Mouse (Mus musculus) liver, postnatal 0 days (tissue): Measurements from ENCODE around the gene Kpna3. TPM values are rescaled to one million over a fixed set of nuclear protein-coding genes. Genes with fewer than 3 reads are reported as not detected.

Source experiments
- ATAC-seq: fragments of 200-750 bp; cut with Nextera tagmentation; 2 replicates; pipeline ENCODE4 v1.8.0; 2017; ENCODE audit warnings: mild to moderate bottlenecking, moderate library complexity
- DNase-seq: peaks from one replicate; pipeline ENCODE4 v3.0.0-alpha.2; 2016
- H3K27ac ChIP-seq: fragments of 300-500 bp; sonication (generic); 2 replicates; pipeline ENCODE4 v1.5.1; 2014; ENCODE audit warnings: antibody characterized with exemption, moderate library complexity, mild to moderate bottlenecking, low read depth
- H3K27me3 ChIP-seq: fragments of 300-500 bp; sonication (generic); 2 replicates; pipeline ENCODE4 v1.6.1; 2014; ENCODE audit warnings: low read length, control low read depth, mixed read lengths; ENCODE audit not compliant: insufficient read depth
- H3K36me3 ChIP-seq: fragments of 300-500 bp; sonication (generic); replicated peaks from 2 replicates; pipeline ENCODE4 v1.6.1; 2014; ENCODE audit warnings: mild to moderate bottlenecking, control low read depth, low read length, moderate library complexity, mixed read lengths; ENCODE audit not compliant: insufficient read depth
- H3K4me1 ChIP-seq: fragments of 300-500 bp; sonication (generic); 2 replicates; pipeline ENCODE4 v1.6.1; 2014; ENCODE audit warnings: antibody characterized with exemption, mild to moderate bottlenecking, control low read depth; ENCODE audit not compliant: insufficient read depth
- H3K4me2 ChIP-seq: fragments of 300-500 bp; sonication (generic); 2 replicates; pipeline ENCODE4 v1.6.1; 2014; ENCODE audit warnings: low read depth, mild to moderate bottlenecking, low read length, moderate library complexity, mixed read lengths
- H3K4me3 ChIP-seq: fragments of 300-500 bp; sonication (generic); 2 replicates; pipeline ENCODE4 v1.5.1; 2014; ENCODE audit warnings: low read depth, low read length
- H3K9ac ChIP-seq: fragments of 300-500 bp; sonication (generic); replicated peaks from 2 replicates; pipeline ENCODE4 v1.6.1; 2014; ENCODE audit warnings: mild to moderate bottlenecking, moderate library complexity
- H3K9me3 ChIP-seq: fragments of 300-500 bp; sonication (generic); 2 replicates; pipeline ENCODE4 v1.6.1; 2016; ENCODE audit warnings: mild to moderate bottlenecking, control low read depth, low read length, mixed read lengths
- CTCF ChIP-seq: sonication (generic); IDR thresholded peaks from 2 replicates; pipeline ENCODE4 v1.5.1; 2016; ENCODE audit warnings: antibody characterized with exemption, low read depth
- EP300 ChIP-seq: IDR thresholded peaks from 2 replicates; pipeline ENCODE4 v1.6.1; 2016; ENCODE audit warnings: antibody characterized with exemption, low read depth, mild to moderate bottlenecking
- WGBS: fragments of 180-500 bp; shearing (Covaris S2); extraction: QIAGEN DNeasy Blood & Tissue Kit; methylation state at CpG from one replicate; pipeline ENCODE4 v1.1.7; 2014; ENCODE audit not compliant: insufficient replicate concordance; 5-methylcytosine and 5-hydroxymethylcytosine counted together
- polyA plus RNA-seq: library from polyadenylated mRNA; unstranded; fragments of >200 nt; fragmentation: Nextera tagmentation; extraction: Ambion mirVana; gene quantifications from 2 replicates; pipeline ENCODE4 v1.2.1, GENCODE M21; 2015

The Kpna3 gene
- polyA plus RNA-seq, 1 experiment from 2014 or later, result 14.4 TPM

DNA sequence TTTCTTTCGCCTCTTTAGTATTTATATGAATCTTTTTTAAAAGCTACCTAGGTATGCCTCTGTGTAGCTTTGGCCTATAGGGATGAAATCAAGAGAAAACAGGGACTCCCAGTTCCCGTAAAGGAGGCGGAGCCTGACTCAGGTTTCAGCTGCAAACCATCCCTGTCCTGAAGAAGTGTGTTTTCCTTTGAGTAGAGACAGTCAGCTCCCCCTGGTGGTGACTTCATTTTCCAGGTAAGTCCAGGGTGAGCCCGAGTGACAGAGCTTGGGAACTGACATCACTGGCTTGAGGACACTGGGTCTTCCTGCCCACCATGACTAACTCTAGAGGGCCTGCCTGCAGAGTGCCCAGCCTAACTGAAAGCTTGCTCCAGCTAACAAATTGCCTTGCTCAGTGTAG, 122.8 kb downstream of the Kpna3 start:
- H3K9ac ChIP-seq, result no peak overlapping the region
- ATAC-seq, result no peak
- no peaks in the 10 kb centered on the region for H3K36me3 ChIP-seq
- H3K27me3 ChIP-seq, result no peaks in the 10 kb centered on the region
- no peak overlapping the region for H3K27ac ChIP-seq
- no peaks in the 10 kb centered on the region for H3K9me3 ChIP-seq
- 39% methylated on average over 4 of the region's 4 CpGs for WGBS
- H3K4me3 ChIP-seq, result no peak overlapping the region
- no peak overlapping the region for H3K4me2 ChIP-seq
- H3K4me1 ChIP-seq, result peaks cover 2% of the 10 kb centered on the region; the same call in 1 of the 2 replicates
- peak; percentile 57 for DNase-seq
- no peak for TF ChIP-seq EP300
- TF ChIP-seq CTCF, result peak; percentile 74

Other genes with a start within 250 kb of the Kpna3 start
- gene Sgcg, start 181.4 kb downstream of the Kpna3 start, polyA plus RNA-seq, result 0.85 TPM in 1 of 2 replicates, not detected in the other
- 2.8 and 3.0 TPM in 2 replicates for gene Arl11, start 130.1 kb downstream of the Kpna3 start, polyA plus RNA-seq
- 13.3 and 13.8 TPM in 2 replicates for gene Ebpl, start 79.4 kb downstream of the Kpna3 start, polyA plus RNA-seq
- gene Spryd7, start 117.0 kb upstream of the Kpna3 start, polyA plus RNA-seq, result 7.0 and 7.2 TPM in 2 replicates
- 3.6 and 4.3 TPM in 2 replicates for gene Trim13, start 158.4 kb upstream of the Kpna3 start, polyA plus RNA-seq
- gene Kcnrg, start 167.6 kb upstream of the Kpna3 start, polyA plus RNA-seq, result 0.08 and 0.09 TPM in 2 replicates